Mouse (Mus musculus) common myeloid progenitor, adult 5-6 weeks (primary cell): ENCODE results near the gene Schip1. TPM values are rescaled to one million over a fixed set of nuclear protein-coding genes. Genes with fewer than 3 reads are reported as not detected.

Experiments
- ATAC-seq: replicated peaks from 2 replicates; pipeline ENCODE4 v1.8.0; 2016; ENCODE audit warnings: low read depth, mild to moderate bottlenecking, moderate TSS enrichment, inconsistent platforms; ENCODE audit not compliant: poor library complexity, severe bottlenecking
- total RNA-seq: library from RNA; stranded (forward); fragments of 200-1000, 187-1606 nt; gene quantifications from 2 replicates; pipeline ENCODE4 v1.2.3, GENCODE M21; 2017

The Schip1 gene
- total RNA-seq, 1 experiment from 2014 or later, result 0.91 TPM

- no peak for ATAC-seq
Measured at GRCm38 (mm10) chr3:68593073-68593867, 528.7 kb downstream of the Schip1 start.

DNA sequence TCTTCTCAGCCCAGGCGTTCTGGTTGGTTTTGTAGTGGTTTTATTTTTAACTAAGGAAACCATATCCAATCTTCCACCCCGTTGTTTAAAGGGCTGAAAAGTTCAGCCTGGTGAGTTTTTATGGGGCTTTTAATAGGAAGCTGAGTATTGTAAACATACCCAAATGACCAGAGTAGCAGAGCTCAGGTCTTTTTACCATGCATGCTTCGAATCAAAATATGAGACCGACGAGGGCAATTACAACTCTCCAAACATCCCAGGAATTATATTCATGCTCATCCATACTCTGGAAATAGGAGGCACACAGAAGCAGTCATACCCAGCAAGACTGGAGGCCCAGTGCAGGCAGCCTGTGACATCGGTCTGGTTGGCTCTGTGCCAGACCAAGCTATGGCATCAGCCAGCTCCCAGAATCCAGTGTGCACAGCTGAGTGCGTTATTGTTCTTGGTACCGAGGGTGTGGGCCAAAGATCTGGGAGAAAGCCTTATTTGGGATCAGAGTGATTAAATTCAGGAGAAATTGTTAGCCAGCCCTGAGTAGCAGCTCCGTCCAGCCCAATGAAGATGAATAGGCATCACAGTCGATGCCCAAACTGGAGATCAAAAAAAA is 530.8 kb downstream of the Schip1 start:
- ATAC-seq, result no peak

GRCm38 (mm10) chr3:68596938-68597337 is 532.3 kb downstream of the Schip1 start:
- ATAC-seq, result no peak

- ATAC-seq, result no peak
Measured at GRCm38 (mm10) chr3:68602891-68603290, 538.3 kb downstream of the Schip1 start.

- ATAC-seq, result no peak
Measured at GRCm38 (mm10) chr3:68604467-68604866, 539.9 kb downstream of the Schip1 start.

GRCm38 (mm10) chr3:68604962-68605361 is 540.4 kb downstream of the Schip1 start:
- ATAC-seq, result no peak

- ATAC-seq, result no peak
Measured at GRCm38 (mm10) chr3:68605942-68606603, 541.5 kb downstream of the Schip1 start.

- no peak for ATAC-seq
Measured at GRCm38 (mm10) chr3:68606730-68607129, 542.1 kb downstream of the Schip1 start.

- ATAC-seq, result no peak
Measured at GRCm38 (mm10) chr3:68607336-68607735, 542.7 kb downstream of the Schip1 start.

DNA sequence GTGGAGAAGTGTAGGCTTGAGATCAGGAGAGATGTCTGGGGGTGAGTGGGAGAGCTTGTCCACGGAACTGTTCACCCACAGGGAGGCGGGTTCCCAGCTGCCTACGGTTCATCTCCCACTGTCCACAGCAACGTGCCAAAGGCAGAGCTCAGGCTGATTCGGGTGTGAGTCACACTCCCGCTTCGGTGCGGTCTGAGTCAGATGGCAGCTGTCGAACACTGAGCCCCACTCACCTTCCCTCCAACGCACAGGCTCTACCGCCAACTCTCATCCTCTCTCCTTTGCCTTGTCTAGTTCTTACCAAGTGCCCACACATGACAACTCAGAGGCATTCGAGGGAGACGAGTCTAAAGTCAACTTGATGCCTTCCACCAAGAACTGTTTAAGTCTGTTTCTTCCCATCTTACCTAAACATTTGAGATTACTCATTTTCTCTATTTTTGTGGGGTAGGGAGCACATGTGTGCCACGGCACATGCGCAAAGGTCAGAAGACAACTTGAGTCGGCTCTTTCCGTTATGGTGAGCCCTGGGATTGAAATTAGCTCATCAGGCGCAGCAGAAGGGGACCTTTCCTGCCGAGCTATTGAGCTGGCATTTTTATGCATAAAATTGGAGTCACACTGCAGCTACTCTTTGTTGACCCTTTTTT is 544.4 kb downstream of the Schip1 start:
- ATAC-seq, result no peak

- ATAC-seq, result peak; percentile 42; the same call in 1 of the 2 replicates
Measured at GRCm38 (mm10) chr3:68610011-68610410, 545.4 kb downstream of the Schip1 start.

DNA sequence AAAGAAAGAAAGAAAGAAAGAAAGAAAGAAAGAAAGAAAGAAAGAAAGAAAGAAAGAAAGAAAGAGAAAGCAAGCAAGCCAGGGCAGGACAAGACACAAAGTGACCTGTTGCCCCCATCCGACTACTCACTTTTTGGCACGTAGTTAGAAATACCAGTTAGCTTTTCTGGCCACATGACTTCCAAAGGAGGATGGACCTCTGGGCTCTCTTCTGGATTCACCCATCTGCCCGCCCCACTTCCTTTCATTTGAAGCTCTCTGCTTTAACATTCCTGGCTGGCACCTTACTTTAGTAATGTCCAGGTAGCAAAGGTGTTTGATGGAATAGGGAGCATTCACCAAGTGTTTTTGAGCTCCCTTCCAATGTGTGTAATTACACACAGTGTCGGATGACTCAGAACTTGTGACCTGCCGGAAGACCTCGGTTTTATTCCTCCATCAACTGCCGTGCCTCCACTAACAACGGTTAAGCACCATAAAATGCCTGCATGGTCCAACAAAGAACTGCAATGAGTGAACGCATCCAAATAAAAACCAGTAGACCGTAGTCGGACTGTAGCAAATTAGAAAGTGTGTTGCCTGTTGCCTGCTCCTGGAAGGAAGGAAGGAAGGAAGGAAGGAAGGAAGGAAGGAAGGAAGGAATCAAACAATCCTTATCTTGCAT is 546.1 kb downstream of the Schip1 start:
- no peak for ATAC-seq

DNA sequence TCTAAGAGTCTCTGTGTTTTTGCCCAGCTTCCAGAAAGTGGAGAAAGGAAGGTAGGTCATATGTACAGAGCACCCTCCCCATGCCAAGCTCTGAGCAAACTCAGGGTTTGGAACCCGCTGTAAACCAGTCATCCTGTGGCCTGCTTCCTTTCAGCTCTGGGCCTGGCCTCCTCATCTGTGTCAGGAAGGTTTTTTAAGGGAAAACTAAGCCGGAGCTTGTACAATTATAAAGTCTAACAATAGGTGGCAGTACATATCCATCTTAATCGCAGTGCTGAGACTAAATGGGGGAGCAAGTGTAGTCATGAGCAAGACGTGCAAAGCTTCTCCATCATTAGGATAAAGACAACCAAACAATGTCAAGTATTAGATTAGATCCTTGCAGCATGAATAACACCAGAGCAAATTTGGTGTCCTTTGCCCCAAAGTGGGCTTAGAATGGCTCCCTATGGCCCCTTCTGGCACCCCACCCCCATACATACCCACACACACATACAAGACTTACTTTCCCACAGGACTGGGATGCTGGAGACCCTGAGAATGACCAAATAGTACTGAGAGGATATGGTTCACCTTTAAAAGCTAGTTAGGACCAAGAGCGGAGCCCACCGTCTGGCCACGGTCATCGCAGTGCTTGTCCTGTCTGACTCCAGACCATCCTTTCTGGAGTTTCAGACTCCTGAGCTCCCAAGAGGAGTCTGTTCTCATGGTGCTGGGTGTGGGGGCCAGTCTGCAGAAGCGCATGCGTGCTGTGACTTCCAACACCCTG is 550.6 kb downstream of the Schip1 start:
- peak; percentile 80 for ATAC-seq

GRCm38 (mm10) chr3:68616363-68616762 is 551.8 kb downstream of the Schip1 start:
- ATAC-seq, result peak; percentile 30; the same call in 1 of the 2 replicates

DNA sequence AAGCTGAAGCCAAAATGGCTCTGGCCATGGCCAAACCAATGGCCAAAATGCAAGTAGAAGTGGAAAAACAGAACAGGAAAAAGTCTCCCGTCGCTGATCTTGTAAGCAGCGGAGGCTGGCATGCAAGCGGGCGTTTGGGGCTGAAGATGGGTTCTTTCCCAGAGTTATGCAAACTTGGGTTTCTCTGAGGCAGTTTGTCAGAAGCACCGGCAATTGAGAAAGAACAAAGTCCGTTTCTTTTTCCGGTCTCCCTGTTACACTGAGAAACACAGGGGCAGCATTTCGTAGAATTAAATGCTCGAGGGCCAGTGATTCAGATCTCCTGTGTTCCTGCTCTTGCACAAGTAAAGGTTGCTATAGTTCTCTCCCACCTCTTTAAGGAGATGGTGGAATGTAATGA is 553.1 kb downstream of the Schip1 start:
- no peak for ATAC-seq

- ATAC-seq, result no peak
Measured at GRCm38 (mm10) chr3:68619097-68619496, 554.5 kb downstream of the Schip1 start.

DNA sequence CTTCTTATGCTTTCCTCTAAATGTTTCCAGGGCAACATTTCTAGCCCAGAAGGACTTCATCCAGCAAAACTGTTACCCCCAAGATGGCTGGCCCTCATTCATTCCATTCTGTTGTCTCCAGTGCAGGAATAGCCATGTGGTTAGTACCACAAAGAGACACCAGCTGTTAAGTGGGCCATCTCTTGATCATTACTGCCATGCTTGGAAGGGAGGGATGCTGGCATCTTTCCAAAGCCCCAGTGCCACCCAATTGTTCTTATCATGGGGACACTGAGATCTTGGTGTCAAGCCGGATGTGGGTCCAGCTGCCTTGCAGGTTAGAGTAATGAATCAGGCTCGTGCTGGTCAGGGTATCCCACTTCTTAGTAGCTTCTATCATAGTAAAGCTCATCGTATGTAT is 557.4 kb downstream of the Schip1 start:
- no peak for ATAC-seq

DNA sequence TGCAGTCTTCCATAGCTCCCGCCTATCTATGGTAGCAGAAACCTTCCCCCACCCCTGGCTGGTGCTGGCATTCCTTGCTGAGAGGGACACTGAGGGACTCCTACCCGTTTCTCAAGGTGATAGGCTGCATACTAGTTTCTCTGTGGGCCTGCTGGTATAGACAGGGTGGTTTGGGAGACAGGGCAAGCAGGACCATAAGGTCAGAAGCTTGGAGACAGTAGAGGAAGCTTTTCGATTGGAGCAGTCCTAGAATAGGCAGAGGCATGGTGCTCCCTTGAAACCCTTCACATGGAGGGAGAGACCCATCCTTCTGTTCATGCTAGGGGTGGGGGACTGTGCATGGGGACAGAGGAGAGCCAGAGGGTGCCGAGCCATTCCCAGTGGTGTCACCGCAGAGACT is 558.4 kb downstream of the Schip1 start:
- no peak for ATAC-seq

GRCm38 (mm10) chr3:68624471-68624870 is 559.9 kb downstream of the Schip1 start:
- ATAC-seq, result peak; percentile 90
